Mouse (Mus musculus): ENCODE measurements around the gene Fars2. TPM values are rescaled to one million over a fixed set of nuclear protein-coding genes. Genes with fewer than 3 reads are reported as not detected.

Fars2 gene
- polyA plus RNA-seq, 1 experiment from 2014 or later = 32.0 TPM

DNA sequence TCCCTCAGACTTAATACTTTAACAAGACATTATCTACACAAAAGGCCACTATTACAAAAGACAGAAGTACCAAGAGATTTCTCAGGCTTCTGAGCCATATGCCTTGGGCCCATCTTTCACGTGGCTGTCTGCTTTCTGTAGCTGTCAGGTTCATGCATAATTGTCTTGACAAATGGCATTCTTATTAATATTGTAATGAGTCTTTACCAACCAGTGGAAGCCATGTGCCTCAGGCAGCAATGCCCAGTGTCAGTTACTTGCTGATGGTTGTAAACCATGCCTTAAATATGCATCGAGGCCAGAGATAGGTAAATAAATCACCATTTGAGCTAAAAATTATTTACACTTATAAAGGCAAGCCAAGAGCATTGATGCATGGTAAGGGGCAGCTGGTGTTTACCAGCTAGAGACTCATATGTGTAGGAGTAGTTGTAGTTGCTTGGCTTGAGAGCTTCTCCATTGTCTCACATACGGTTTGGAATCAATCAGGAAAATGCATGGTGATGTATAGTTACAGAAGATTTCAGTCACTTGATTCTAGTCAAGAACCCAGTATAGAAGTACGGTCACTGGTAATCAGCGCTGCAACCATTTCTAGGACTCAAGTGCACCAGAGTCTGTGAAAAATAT lies 76.4 kb downstream of the Fars2 start:
- no peak overlapping the region for H3K27ac ChIP-seq
- H3K4me3 ChIP-seq = no peak overlapping the region
- H3K36me3 ChIP-seq = no peaks in the 10 kb centered on the region
- H3K4me2 ChIP-seq (replicated peaks) = no peak overlapping the region
- 0 out of 2 replicates have a peak, but pooled peaks cover 2% of the 10 kb centered on the region for H3K4me1 ChIP-seq
- WGBS = 82% methylated on average over 5 of the region's 5 CpGs
- H3K27me3 ChIP-seq = no peaks in the 10 kb centered on the region
- H3K9ac ChIP-seq = no peak overlapping the region
- no peaks in the 10 kb centered on the region for H3K9me3 ChIP-seq
- ATAC-seq (ENCODE audit: insufficient number of reproducible peaks, insufficient read depth, low FRiP score, low TSS enrichment) = no peak

DNA sequence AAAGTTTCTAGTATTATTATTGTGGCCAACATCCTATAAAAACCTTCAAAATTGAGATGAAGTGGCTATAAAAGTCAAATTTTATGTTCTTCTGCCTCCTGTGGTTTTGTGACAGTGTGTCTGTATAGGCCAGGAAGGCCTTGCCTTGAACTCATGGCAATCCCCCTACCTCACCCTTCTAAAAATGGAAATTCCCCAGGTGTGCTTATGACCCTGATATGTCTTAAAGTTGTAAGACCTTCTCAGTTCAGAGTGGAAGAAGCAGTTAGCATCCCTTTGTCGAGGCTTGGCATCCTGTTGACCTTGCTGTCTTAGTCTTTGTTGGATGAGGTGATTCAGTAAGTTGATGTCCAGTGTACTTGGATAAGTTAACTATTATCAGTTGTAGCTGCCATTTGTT lies 82.1 kb downstream of the Fars2 start:
- Histone ChIP-seq H3K4me2 (replicated peaks) (no peak overlapping the region), H3K27ac (no peak overlapping the region), H3K4me3 (no peak overlapping the region), H3K4me1 (0 out of 2 replicates have a peak, but pooled peaks cover 2% of the 10 kb centered on the region), H3K27me3 (no peaks in the 10 kb centered on the region), H3K9me3 (no peaks in the 10 kb centered on the region), H3K9ac (no peak overlapping the region), H3K36me3 (no peaks in the 10 kb centered on the region)
- 82% methylated on average over 1 of the region's 1 CpGs for WGBS
- ATAC-seq (ENCODE audit: insufficient number of reproducible peaks, insufficient read depth, low FRiP score, low TSS enrichment) = no peak

DNA sequence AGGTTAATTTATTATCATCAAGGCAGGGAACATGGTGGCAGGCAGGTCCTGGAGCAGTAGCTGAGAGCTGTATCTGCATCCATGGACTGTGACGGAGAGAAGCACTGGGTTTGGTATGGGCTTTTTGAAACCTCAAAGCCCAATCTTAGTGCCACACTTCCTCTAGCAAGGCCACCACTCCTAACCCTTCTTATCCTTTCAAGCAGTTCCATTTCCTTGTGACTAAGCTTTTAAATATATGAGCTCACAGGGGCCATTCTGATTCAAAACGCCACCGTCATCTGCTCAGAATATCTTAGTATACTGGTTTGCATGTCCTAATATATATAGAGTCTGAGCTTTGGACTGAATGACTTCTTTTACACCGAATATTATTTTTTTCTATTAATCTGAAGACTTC lies 83.2 kb downstream of the Fars2 start:
- H3K27me3 ChIP-seq = no peaks in the 10 kb centered on the region
- H3K4me3 ChIP-seq = no peak overlapping the region
- 0 out of 2 replicates have a peak, but pooled peaks cover 2% of the 10 kb centered on the region for H3K4me1 ChIP-seq
- no peak overlapping the region for H3K4me2 ChIP-seq (replicated peaks)
- no peaks in the 10 kb centered on the region for H3K9me3 ChIP-seq
- WGBS = 95% methylated on average over 4 of the region's 4 CpGs
- ATAC-seq (ENCODE audit: insufficient number of reproducible peaks, insufficient read depth, low FRiP score, low TSS enrichment) = no peak
- H3K27ac ChIP-seq = no peak overlapping the region
- no peaks in the 10 kb centered on the region for H3K36me3 ChIP-seq
- H3K9ac ChIP-seq = no peak overlapping the region

DNA sequence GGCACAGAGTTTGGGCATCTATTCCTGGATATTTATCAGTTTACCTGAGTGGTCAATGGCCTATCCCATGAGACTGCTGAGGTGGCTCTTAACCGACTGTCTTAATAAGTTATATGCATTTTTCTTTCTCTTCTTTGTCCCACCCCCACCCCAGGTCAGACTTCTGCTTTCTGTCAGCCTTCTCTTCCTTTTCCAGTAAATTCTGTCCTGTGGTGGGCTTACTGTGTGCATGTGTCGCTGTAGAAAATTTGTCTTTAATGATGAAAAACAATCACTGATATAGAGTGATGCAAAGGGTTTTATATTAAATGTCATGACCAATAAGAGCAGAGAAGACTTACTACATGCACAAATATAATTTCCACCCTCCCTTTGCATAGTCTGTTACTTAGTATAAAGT lies 85.3 kb downstream of the Fars2 start:
- WGBS = 85% methylated on average over 2 of the region's 2 CpGs
- Histone ChIP-seq H3K4me1 (0 out of 2 replicates have a peak, but pooled peaks cover under 1% of the 10 kb centered on the region), H3K4me2 (replicated peaks) (no peak overlapping the region), H3K9ac (no peak overlapping the region), H3K36me3 (no peaks in the 10 kb centered on the region), H3K27ac (no peak overlapping the region), H3K4me3 (no peak overlapping the region), H3K27me3 (no peaks in the 10 kb centered on the region), H3K9me3 (no peaks in the 10 kb centered on the region)
- ATAC-seq (ENCODE audit: insufficient number of reproducible peaks, insufficient read depth, low FRiP score, low TSS enrichment) = no peak

DNA sequence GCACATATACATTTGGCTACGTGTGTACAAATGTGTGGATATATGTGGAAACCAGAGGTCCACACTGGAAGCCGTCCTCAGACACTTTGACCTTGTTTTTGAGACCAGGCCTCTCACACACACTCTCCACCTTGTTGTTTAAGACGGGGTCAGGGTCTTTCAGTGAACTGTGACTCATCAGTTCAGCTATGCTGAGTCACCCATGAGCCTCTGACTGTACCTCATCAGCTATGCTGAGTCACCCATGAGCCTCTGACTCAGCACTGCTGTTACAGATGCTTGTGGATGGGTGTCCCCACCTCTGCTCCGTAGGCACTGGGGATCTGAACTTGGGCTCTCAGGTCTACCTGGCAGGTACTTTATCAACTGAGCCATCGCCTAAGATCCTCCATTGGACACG lies 85.8 kb downstream of the Fars2 start:
- peak; percentile 56; the same call in 1 of the 2 replicates for ATAC-seq (ENCODE audit: insufficient number of reproducible peaks, insufficient read depth, low FRiP score, low TSS enrichment)
- Histone ChIP-seq H3K27me3 (no peaks in the 10 kb centered on the region), H3K4me1 (no peaks in the 10 kb centered on the region), H3K9me3 (no peaks in the 10 kb centered on the region), H3K9ac (no peak overlapping the region), H3K4me3 (no peak overlapping the region), H3K27ac (no peak overlapping the region), H3K4me2 (replicated peaks) (no peak overlapping the region), H3K36me3 (no peaks in the 10 kb centered on the region)
- 87% methylated on average over 6 of the region's 6 CpGs for WGBS

DNA sequence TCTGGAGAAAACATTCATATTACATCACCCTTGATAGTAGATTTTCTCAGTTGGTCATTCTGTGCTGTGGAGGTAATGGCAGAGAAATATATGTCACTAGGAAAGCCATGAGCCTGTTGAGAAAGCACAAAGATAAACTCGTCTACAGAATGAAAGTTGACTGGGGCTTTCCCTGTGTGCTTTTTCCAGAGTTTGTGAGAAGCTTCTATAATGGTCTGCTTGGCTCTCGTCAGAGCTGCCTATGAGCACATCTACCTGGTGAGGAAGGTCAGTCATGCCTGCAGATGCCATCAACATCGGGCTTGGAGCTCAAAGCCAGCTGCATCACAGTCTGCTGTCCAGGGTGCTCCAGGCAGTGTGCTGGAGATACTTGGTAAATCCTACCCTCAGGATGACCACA lies 87.1 kb downstream of the Fars2 start:
- Histone ChIP-seq H3K4me3 (no peak overlapping the region), H3K27me3 (no peaks in the 10 kb centered on the region), H3K9ac (no peak overlapping the region), H3K9me3 (no peaks in the 10 kb centered on the region), H3K36me3 (no peaks in the 10 kb centered on the region), H3K4me2 (replicated peaks) (no peak overlapping the region), H3K27ac (no peak overlapping the region), H3K4me1 (no peaks in the 10 kb centered on the region)
- no peak for ATAC-seq (ENCODE audit: insufficient number of reproducible peaks, insufficient read depth, low FRiP score, low TSS enrichment)
- 90% methylated on average over 3 of the region's 3 CpGs for whole genome bisulfite sequencing

DNA sequence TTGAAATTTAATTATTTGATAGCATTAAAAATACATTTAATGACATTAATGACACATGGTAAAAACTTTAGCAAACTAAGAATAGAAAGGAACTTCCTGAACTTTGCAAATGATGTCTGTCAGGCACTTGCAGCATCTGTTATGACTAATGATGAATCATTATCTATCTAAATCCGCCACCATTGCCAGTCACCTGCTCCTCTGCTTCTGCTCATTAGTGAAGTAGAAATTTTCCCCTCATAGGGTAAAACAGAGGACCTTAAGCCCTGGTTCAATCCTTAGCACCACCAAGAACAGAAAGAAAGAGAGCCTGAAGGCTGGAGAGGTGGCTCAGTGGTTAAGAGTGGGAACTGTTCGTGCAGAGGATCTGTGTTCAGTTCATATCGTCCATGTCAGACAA lies 93.8 kb downstream of the Fars2 start:
- no peaks in the 10 kb centered on the region for H3K9me3 ChIP-seq
- H3K4me2 ChIP-seq (replicated peaks) = no peak overlapping the region
- no peaks in the 10 kb centered on the region for H3K4me1 ChIP-seq
- H3K27ac ChIP-seq = no peak overlapping the region
- no peak for ATAC-seq (ENCODE audit: insufficient number of reproducible peaks, insufficient read depth, low FRiP score, low TSS enrichment)
- no peak overlapping the region for H3K4me3 ChIP-seq
- no peak overlapping the region for H3K9ac ChIP-seq
- WGBS = 93% methylated on average over 3 of the region's 3 CpGs
- no peaks in the 10 kb centered on the region for H3K27me3 ChIP-seq
- H3K36me3 ChIP-seq = no peaks in the 10 kb centered on the region

DNA sequence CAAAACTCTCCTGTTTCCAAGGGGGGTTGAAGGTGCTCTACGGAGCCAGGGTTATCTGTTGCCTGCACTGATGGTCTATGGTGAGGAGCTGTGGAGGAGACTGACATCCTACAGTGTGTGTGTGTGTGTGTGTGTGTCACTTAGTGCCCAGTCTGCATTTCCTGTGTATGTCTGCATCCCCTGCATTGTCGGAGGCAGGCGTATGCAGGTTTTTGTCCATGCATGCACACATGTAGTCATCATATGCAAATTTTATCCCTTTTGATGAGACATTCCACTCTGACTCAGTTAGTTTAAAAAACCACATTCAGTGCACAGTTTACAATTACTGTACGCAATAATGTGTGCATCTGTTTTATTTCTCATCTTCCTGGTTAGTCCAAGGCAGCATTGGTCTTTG lies 96.8 kb downstream of the Fars2 start:
- Histone ChIP-seq H3K36me3 (no peaks in the 10 kb centered on the region), H3K4me3 (no peak overlapping the region), H3K9ac (no peak overlapping the region), H3K4me2 (replicated peaks) (no peak overlapping the region), H3K27me3 (no peaks in the 10 kb centered on the region), H3K27ac (no peak overlapping the region), H3K4me1 (no peaks in the 10 kb centered on the region), H3K9me3 (no peaks in the 10 kb centered on the region)
- no peak for ATAC-seq (ENCODE audit: insufficient number of reproducible peaks, insufficient read depth, low FRiP score, low TSS enrichment)
- whole genome bisulfite sequencing = 86% methylated on average over 4 of the region's 4 CpGs

DNA sequence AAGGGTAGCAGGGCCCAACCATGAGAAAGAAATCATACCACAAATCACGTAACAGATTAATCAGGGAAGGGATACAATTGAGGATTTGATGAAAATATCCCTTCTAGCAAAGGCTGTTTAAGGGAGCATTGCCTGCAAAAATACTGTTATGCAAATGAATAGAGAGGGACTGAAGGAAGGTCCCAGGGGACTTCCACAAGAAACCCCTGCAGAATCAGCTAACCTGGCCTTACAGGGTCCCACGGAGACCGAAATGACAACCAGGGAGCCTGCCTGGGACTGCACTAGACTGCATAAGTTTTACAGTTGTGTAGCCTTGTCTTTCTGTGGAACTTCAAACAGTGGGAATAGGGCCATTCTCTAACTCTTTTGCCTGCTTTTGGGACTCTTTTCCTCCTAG lies 98.8 kb downstream of the Fars2 start:
- Histone ChIP-seq H3K36me3 (no peaks in the 10 kb centered on the region), H3K27ac (no peak overlapping the region), H3K9me3 (no peaks in the 10 kb centered on the region), H3K4me2 (replicated peaks) (no peak overlapping the region), H3K27me3 (no peaks in the 10 kb centered on the region), H3K9ac (no peak overlapping the region), H3K4me1 (no peaks in the 10 kb centered on the region), H3K4me3 (no peak overlapping the region)
- ATAC-seq (ENCODE audit: insufficient number of reproducible peaks, insufficient read depth, low FRiP score, low TSS enrichment) = no peak
- WGBS = 88% methylated on average over 3 of the region's 3 CpGs

DNA sequence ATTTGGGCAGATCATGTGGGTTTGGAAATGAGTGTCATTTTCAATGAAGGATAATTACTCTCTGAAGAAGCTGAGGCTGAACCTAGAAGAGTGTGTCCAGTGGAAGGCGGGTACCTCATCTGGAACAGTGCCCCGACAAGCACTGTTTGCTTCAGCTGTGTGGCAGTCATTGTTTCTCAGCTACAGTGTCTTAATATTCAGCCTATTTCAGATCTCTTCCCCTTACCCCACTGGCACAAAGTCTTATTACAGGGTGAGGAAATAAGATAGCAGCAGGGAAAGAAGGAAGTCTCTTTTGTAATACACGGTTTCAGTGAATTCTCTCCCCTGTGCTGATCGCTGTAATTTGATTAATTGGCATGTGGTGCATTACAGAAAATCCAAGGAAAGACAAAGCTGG lies 101.1 kb downstream of the Fars2 start:
- WGBS = 70% methylated on average over 4 of the region's 4 CpGs
- ATAC-seq (ENCODE audit: insufficient number of reproducible peaks, insufficient read depth, low FRiP score, low TSS enrichment) = no peak

DNA sequence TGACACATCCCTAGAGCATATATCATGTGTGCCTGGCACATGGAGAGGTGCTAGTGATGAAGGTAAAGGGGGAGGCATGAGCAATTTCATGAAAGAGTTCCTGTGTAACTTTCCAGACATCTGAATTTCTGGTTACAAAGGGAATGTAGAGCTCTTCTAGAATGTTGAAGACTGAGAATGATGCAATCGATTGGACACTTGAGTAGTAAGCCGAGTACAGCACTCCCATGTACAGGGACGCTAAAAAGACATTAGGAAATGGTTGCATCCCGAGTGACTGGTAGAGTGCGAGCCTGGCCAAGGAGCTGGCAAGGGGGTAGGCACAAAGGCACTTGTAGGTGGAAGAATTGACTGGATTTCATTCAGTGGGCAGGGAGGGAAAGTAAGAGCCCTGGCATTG lies 102.3 kb downstream of the Fars2 start:
- H3K36me3 ChIP-seq = no peaks in the 10 kb centered on the region
- H3K9ac ChIP-seq = no peak overlapping the region
- no peaks in the 10 kb centered on the region for H3K9me3 ChIP-seq
- no peak for ATAC-seq (ENCODE audit: insufficient number of reproducible peaks, insufficient read depth, low FRiP score, low TSS enrichment)
- 90% methylated on average over 5 of the region's 5 CpGs for WGBS
- no peak overlapping the region for H3K27ac ChIP-seq
- H3K4me2 ChIP-seq (replicated peaks) = no peak overlapping the region
- H3K4me1 ChIP-seq = no peaks in the 10 kb centered on the region
- no peak overlapping the region for H3K4me3 ChIP-seq
- H3K27me3 ChIP-seq = no peaks in the 10 kb centered on the region

More for the DNA sequence above, 101.1 kb downstream of the Fars2 start:
- Histone ChIP-seq H3K4me3 (no peak overlapping the region), H3K4me2 (replicated peaks) (no peak overlapping the region), H3K27ac (no peak overlapping the region), H3K36me3 (no peaks in the 10 kb centered on the region), H3K4me1 (no peaks in the 10 kb centered on the region), H3K27me3 (no peaks in the 10 kb centered on the region), H3K9me3 (no peaks in the 10 kb centered on the region), H3K9ac (no peak overlapping the region)

DNA sequence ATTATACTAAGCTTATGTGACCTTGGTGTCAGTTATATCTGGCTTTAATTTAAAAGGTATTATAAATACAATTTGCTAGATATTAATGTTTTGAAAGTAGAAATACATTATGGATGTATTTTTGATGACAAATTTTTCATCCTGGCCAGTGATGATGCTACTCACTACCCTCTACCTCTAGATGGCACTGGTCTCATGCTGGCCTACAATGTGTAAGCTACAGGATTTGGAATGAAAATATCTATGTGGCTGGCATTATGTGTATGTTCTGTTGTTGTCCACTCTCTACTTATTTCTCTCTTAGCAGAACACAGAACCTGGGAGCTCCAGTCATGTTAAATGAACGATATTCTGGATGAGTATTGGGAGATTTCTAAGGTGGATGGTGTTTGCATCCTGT lies 104.7 kb downstream of the Fars2 start:
- H3K9me3 ChIP-seq = no peaks in the 10 kb centered on the region

DNA sequence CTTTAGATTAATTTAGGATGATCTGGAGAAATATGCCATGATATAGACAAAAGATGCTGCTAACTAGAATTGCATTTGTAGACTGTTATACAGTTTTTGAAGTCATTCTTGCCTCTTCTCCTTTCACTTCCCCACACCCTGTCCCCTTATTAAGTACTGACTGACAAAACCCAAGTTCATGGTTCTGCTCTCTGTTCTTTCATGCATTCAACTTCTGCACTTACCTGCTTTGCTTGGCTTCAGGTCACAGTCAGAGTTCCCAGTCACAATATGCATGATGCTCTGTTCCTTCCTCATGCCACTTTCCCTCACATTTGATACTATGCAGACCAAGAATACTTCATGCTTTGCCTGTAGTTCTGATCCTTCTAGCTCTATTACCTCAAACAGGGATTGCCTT lies 105.5 kb downstream of the Fars2 start:
- H3K36me3 ChIP-seq = no peaks in the 10 kb centered on the region
- H3K27me3 ChIP-seq = no peaks in the 10 kb centered on the region
- no peak overlapping the region for H3K4me2 ChIP-seq (replicated peaks)
- no peaks in the 10 kb centered on the region for H3K4me1 ChIP-seq
- ATAC-seq (ENCODE audit: insufficient number of reproducible peaks, insufficient read depth, low FRiP score, low TSS enrichment) = no peak
- H3K27ac ChIP-seq = no peak overlapping the region
- H3K9me3 ChIP-seq = no peaks in the 10 kb centered on the region
- H3K4me3 ChIP-seq = no peak overlapping the region
- no peak overlapping the region for H3K9ac ChIP-seq

More for the DNA sequence above, 104.7 kb downstream of the Fars2 start:
- no peak overlapping the region for H3K4me3 ChIP-seq
- H3K4me1 ChIP-seq = no peaks in the 10 kb centered on the region
- H3K27me3 ChIP-seq = no peaks in the 10 kb centered on the region
- no peaks in the 10 kb centered on the region for H3K36me3 ChIP-seq
- no peak for ATAC-seq (ENCODE audit: insufficient number of reproducible peaks, insufficient read depth, low FRiP score, low TSS enrichment)
- H3K9ac ChIP-seq = no peak overlapping the region
- 85% methylated on average over 1 of the region's 1 CpGs for WGBS
- H3K27ac ChIP-seq = no peak overlapping the region
- no peak overlapping the region for H3K4me2 ChIP-seq (replicated peaks)

Measured in embryonic facial prominence, embryonic 12.5 days (tissue).